Mouse (Mus musculus): Measurements from ENCODE around the gene Zfp853. TPM values are rescaled to one million over a fixed set of nuclear protein-coding genes. Genes with fewer than 3 reads are reported as not detected.

Gene Zfp853
- total RNA-seq, 2 experiments from 2014 or later: 0.25 TPM; not detected in 1

- intact Hi-C loops (cut with DNase I): no loop called here
Observed at GRCm38 (mm10) chr5:143255131-143255519, 38.3 kb downstream of the Zfp853 start.

DNA sequence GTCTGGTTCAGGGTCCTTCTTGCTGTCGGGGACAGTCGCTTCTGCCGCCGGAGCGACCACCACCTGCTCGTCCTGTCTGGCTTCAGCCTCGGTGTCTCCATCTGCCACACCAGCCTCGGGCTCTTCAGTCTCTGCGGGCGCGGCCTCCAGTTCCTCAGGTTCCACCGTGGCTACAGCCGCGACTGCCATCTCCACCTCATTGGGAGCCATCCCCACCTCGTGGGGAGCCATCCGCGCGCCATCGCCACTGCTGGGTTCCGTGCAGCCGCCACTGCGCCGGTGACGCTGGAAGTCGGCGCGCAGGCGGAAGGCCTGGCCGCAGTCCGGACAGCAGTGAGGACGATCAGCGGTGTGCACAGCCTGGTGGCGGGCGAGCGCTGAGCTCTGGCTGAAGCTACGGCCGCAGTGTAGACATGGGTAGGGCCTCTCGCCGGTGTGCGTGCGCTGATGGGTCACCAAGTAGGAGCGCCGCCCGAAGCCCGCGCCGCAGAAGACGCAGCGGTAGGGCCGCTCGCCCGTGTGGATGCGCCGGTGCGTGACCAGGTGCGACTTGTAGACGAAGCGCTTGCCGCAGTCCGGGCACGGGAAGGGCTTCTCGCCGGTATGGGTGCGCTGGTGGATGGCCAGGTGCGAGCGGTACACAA, 38.8 kb downstream of the Zfp853 start:
- DNase-seq (ENCODE audit: low spot score): no peak
- intact Hi-C loops (cut with DNase I): no loop called here

More at GRCm38 (mm10) chr5:143255131-143255519, 38.3 kb downstream of the Zfp853 start:
- no peak for DNase-seq (ENCODE audit: low spot score)

- intact Hi-C loops (cut with DNase I): no loop called here
- DNase-seq (ENCODE audit: low spot score): no peak
Observed at GRCm38 (mm10) chr5:143253881-143254486, 39.4 kb downstream of the Zfp853 start.

DNA sequence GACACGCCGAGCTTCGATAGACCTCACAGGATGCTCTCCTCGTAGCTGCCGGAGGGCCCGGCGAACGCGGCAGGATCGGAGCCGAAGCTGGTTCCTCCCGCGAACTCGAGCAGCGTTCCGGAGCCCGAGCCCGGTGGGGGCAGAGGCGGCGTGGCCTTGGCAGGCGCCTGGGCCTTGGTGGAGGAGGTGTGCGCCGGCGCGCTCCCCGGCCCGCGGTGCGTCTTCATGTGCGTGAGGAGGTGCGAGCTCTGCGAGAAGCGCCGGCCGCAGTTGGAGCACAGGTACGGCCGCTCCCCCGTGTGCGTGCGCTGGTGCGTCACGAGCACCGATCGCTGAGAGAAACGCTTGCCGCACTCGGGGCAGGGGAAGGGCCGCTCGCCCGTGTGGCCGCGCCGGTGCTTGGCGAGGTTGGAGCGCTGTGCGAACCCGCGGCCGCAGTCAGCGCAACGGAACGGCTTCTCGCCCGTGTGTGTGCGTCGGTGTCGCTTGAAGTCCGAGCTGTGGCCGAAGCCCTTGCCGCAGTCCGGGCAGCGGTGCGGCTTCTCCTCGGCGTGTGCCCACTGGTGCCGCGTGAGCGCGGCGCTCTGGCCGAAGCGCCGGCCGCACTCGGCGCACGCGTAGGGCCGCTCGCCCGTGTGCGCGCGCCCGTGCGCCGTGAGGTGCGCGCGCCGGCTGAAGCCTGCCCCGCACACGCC, 40.1 kb downstream of the Zfp853 start:
- intact Hi-C loops (cut with DNase I): no loop called here
- DNase-seq (ENCODE audit: low spot score): no peak

GRCm38 (mm10) chr5:143252791-143253185, 40.6 kb downstream of the Zfp853 start:
- DNase-seq (ENCODE audit: low spot score): no peak
- intact Hi-C loops (cut with DNase I): no loop called here

DNA sequence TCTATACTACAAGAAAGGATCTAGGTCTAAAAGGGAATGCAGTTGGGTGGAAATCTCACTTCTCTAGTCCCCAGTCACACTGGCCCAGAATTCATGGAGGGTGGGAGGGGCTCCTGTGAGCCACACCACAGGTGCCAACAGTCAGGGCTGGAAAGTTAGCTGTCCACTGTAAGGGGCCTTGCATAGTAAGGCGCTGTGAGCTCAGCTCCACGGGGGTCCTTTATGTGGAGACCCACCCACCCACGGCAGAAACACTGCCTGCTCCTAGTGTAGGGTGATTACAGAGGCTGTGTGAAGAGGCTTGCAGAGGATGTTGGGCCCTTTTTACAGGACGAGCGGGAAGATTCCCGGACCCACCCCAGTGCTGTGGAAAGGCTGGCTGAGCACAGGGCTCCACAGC, 41.4 kb downstream of the Zfp853 start:
- intact Hi-C loops (cut with DNase I): no loop called here
- DNase-seq (ENCODE audit: low spot score): no peak

GRCm38 (mm10) chr5:143244926-143245325, 48.5 kb downstream of the Zfp853 start:
- no peak for DNase-seq (ENCODE audit: low spot score)
- intact Hi-C loops (cut with DNase I): no loop called here

Other genes with a start within 250 kb of the Zfp853 start
- 10 to 100 TPM; 22.8 to 26.2 TPM for gene Rnf216, start 180.6 kb downstream of the Zfp853 start, total RNA-seq (2021)
- gene Olfr718-ps1, start 146.0 kb downstream of the Zfp853 start, total RNA-seq (2021): not detected
- 1 to 10 TPM; 3.9 to 5.4 TPM for gene Rbak, start 112.8 kb downstream of the Zfp853 start, total RNA-seq (2021)
- gene Spdye4b, start 112.6 kb downstream of the Zfp853 start, total RNA-seq (2021): not detected
- not detected for gene Spdye4a, start 66.7 kb downstream of the Zfp853 start, total RNA-seq (2021)
- 10 to 100 TPM in 1 of 2 experiments, 1 to 10 TPM in 1; 9.5 to 11.0 TPM for gene Zfp12, start 58.5 kb downstream of the Zfp853 start, total RNA-seq (2021)
- 1 to 10 TPM; 4.8 to 5.7 TPM for gene Zfp316, start 23.6 kb downstream of the Zfp853 start, total RNA-seq (2021)
- 10 to 100 TPM; 14.1 to 17.2 TPM for gene E130309D02Rik, start 21.7 kb upstream of the Zfp853 start, total RNA-seq (2021)
- gene Zdhhc4, start 35.6 kb upstream of the Zfp853 start, total RNA-seq (2021): 10 to 100 TPM; 26.4 to 29.8 TPM
- gene Grid2ip, start 63.7 kb upstream of the Zfp853 start, total RNA-seq (2021): not detected
- gene Kdelr2, start 110.2 kb upstream of the Zfp853 start, total RNA-seq (2021): 10 to 100 TPM; 55.6 to 58.0 TPM
- 1 to 10 TPM; 7.6 to 8.2 TPM for gene Daglb, start 171.0 kb upstream of the Zfp853 start, total RNA-seq (2021)
- 100 to 1,000 TPM; 215 to 235 TPM for gene Rac1, start 234.4 kb upstream of the Zfp853 start, total RNA-seq (2021)